In genomic region chr6:31385281-31386145, GRCm38 (mm10) we compare ENCODE assay signal across 22 mouse cellular contexts. TPM values are rescaled to one million over a fixed set of nuclear protein-coding genes. Genes with fewer than 3 reads are reported as not detected.
A peak's percentile ranks its signal among the peaks of the same experiment; 100 is the strongest.
DNase-seq lines count a peak whose midpoint lies in the region; ATAC-seq and TF ChIP-seq lines count a peak whose summit lies in the region.
"Had no signal": no experiment of that assay in that cellular context is flagged by ENCODE, and none has a peak within 500 bp of the region (broad histone marks: within the 10 kb centered on the region; RNA-seq: fewer than 3 reads in every experiment).

No protein-coding gene starts in this region.

- peak overlapping the region; percentile 74 for H3K27ac ChIP-seq in gastrocnemius, adult 2 months
- H3K27ac ChIP-seq in liver, adult 2 months (replicated peaks; ENCODE audit: insufficient read depth, low read depth, low read length), result peak overlapping the region; percentile 25
- no peak overlapping the region for H3K27ac ChIP-seq in liver, embryonic 11.5 days (ENCODE audit: low read depth, low read length)
- H3K27ac ChIP-seq in bone marrow macrophage, adult 2 months (ENCODE audit: insufficient read depth, low read depth, low read length), result peak overlapping the region; percentile 30; the same call in 1 of the 2 replicates
- H3K27ac ChIP-seq in hindbrain, embryonic 16.5 days (ENCODE audit: low read depth, low read length), result no peak overlapping the region
- H3K27ac ChIP-seq: forebrain, embryonic 10.5 days; limb, embryonic 13.5 days; liver, embryonic 14.5 days; midbrain, embryonic 12.5 days; neural tube, embryonic 12.5 days; stomach, embryonic 15.5 days had no signal

- no peak overlapping the region for H3K4me3 ChIP-seq in gastrocnemius, adult 2 months
- H3K4me3 ChIP-seq in liver, adult 2 months (ENCODE audit: insufficient read depth, low read depth, low read length), result no peak overlapping the region
- H3K4me3 ChIP-seq in liver, embryonic 11.5 days (ENCODE audit: low read depth, low read length), result no peak overlapping the region
- no peak overlapping the region for H3K4me3 ChIP-seq in bone marrow macrophage, adult 2 months (ENCODE audit: insufficient read depth, low read length)
- H3K4me3 ChIP-seq in myocyte, result no peak overlapping the region
- no peak overlapping the region for H3K4me3 ChIP-seq in hindbrain, embryonic 16.5 days (ENCODE audit: low read length)
- H3K4me3 ChIP-seq: forebrain, embryonic 10.5 days; limb, embryonic 13.5 days; midbrain, embryonic 12.5 days; neural tube, embryonic 12.5 days; stomach, embryonic 15.5 days had no signal

- no peak overlapping the region for H3ac ChIP-seq in myocyte (ENCODE audit: control insufficient read depth, insufficient read length)

- WGBS in liver, adult 2 months, result 46% methylated on average over 10 of the region's 10 CpGs
- 84% methylated on average over 10 of the region's 10 CpGs for WGBS in liver, embryonic 11.5 days
- 89% methylated on average over 10 of the region's 10 CpGs for WGBS in hindbrain, embryonic 16.5 days

- intact Hi-C loops in gastrocnemius, adult 2 months (cut with DNase I), result no loop called here

- DNase-seq in gastrocnemius, adult 2 months, result peak; percentile 29
- DNase-seq in gastrocnemius, postnatal 10 days, result no peak
- peak; percentile 82 for DNase-seq in liver, adult 2 months (ENCODE audit: extremely low read depth, low read depth, low spot score)
- DNase-seq in liver, embryonic 11.5 days (ENCODE audit: low spot score), result no peak
- DNase-seq in spleen, postnatal 4 days (ENCODE audit: low spot score in 2 of 2), result no peak
- DNase-seq: cerebellum, adult 9-11 months; forebrain, postnatal 0 days; kidney, adult 11 months; kidney, postnatal 4 days; layer of hippocampus, adult 9-11 months; lung, embryonic 14.5 days; right cerebral cortex, postnatal 14 days; thymus, postnatal 4 days had no signal

- no peaks in the 10 kb centered on the region for H3K79me2 ChIP-seq in liver, adult 2 months (ENCODE audit: control insufficient read depth, insufficient read depth, low read length)
- no peaks in the 10 kb centered on the region for H3K79me2 ChIP-seq in myocyte (ENCODE audit: control insufficient read depth, insufficient read depth)

- ATAC-seq in liver, embryonic 11.5 days (replicated peaks; ENCODE audit: low FRiP score), result no peak
- ATAC-seq in hindbrain, embryonic 16.5 days, result no peak
- ATAC-seq: forebrain, postnatal 0 days had no signal

- TF ChIP-seq CTCF in gastrocnemius, adult 2 months (IDR thresholded peaks at IDR 0.05), result no peak
- TF ChIP-seq CTCF in liver, adult 2 months (IDR thresholded peaks at IDR 0.05; ENCODE audit: low read depth, low read length), result no peak
- no peak for TF ChIP-seq CTCF in bone marrow macrophage, adult 2 months (IDR thresholded peaks at IDR 0.05; ENCODE audit: low read depth, low read length)

- no peak for TF ChIP-seq POLR2A in liver, adult 2 months (IDR thresholded peaks at IDR 0.05; ENCODE audit: extremely low read depth, insufficient read depth, low read length)
- no peak for TF ChIP-seq POLR2A in bone marrow macrophage, adult 2 months (IDR thresholded peaks at IDR 0.05; ENCODE audit: borderline replicate concordance, low read depth, low read length)
- no peak for TF ChIP-seq POLR2A in myocyte (IDR thresholded peaks at IDR 0.05; ENCODE audit: insufficient read length, low read depth)

- H3K4me2 ChIP-seq in liver, embryonic 11.5 days, result no peak overlapping the region
- H3K4me2 ChIP-seq in myocyte (ENCODE audit: low read depth), result peak overlapping the region; percentile 23
- no peak overlapping the region for H3K4me2 ChIP-seq in hindbrain, embryonic 16.5 days (ENCODE audit: low read length)
- H3K4me2 ChIP-seq: limb, embryonic 13.5 days; lung, embryonic 14.5 days; midbrain, embryonic 12.5 days; neural tube, embryonic 12.5 days; stomach, embryonic 15.5 days had no signal

- no peaks in the 10 kb centered on the region for H3K27me3 ChIP-seq in liver, adult 2 months (ENCODE audit: control insufficient read depth, insufficient read depth, low read length)
- H3K27me3 ChIP-seq in liver, embryonic 11.5 days (replicated peaks; ENCODE audit: control insufficient read depth, insufficient read depth, low read length), result no peaks in the 10 kb centered on the region
- H3K27me3 ChIP-seq in myocyte (ENCODE audit: control insufficient read depth, insufficient read depth, insufficient read length), result no peaks in the 10 kb centered on the region
- no peaks in the 10 kb centered on the region for H3K27me3 ChIP-seq in hindbrain, embryonic 16.5 days (replicated peaks; ENCODE audit: control insufficient read depth, insufficient read depth, low read length)
- H3K27me3 ChIP-seq: limb, embryonic 13.5 days; midbrain, embryonic 12.5 days; neural tube, embryonic 12.5 days; stomach, embryonic 15.5 days had no signal

- H3K9ac ChIP-seq in liver, adult 2 months (ENCODE audit: low read depth, low read length), result no peak overlapping the region; the same call in 1 of the 2 replicates
- H3K9ac ChIP-seq in liver, embryonic 11.5 days (ENCODE audit: low read depth, low read length), result no peak overlapping the region
- no peak overlapping the region for H3K9ac ChIP-seq in hindbrain, embryonic 16.5 days (ENCODE audit: low read depth, low read length)
- H3K9ac ChIP-seq: forebrain, postnatal 0 days; limb, embryonic 13.5 days; liver, embryonic 14.5 days; lung, embryonic 14.5 days; midbrain, embryonic 12.5 days; neural tube, embryonic 12.5 days; stomach, embryonic 15.5 days had no signal

- H3K36me3 ChIP-seq in liver, adult 2 months (ENCODE audit: control insufficient read depth, insufficient read depth, low read length), result no peaks in the 10 kb centered on the region
- 0 out of 2 replicates have a peak, but pooled peaks cover 2% of the 10 kb centered on the region for H3K36me3 ChIP-seq in liver, embryonic 11.5 days (ENCODE audit: control insufficient read depth, insufficient read depth, low read length)
- no peaks in the 10 kb centered on the region for H3K36me3 ChIP-seq in myocyte (ENCODE audit: control insufficient read depth, insufficient read depth)
- no peaks in the 10 kb centered on the region for H3K36me3 ChIP-seq in hindbrain, embryonic 16.5 days (ENCODE audit: control insufficient read depth, insufficient read depth, low read length)
- H3K36me3 ChIP-seq: forebrain, embryonic 10.5 days; limb, embryonic 13.5 days; midbrain, embryonic 12.5 days; neural tube, embryonic 12.5 days; stomach, embryonic 15.5 days had no signal

- no peaks in the 10 kb centered on the region for H3K9me3 ChIP-seq in liver, embryonic 11.5 days (ENCODE audit: control insufficient read depth, low read length)
- H3K9me3 ChIP-seq in hindbrain, embryonic 16.5 days (ENCODE audit: control insufficient read depth, low read length), result no peaks in the 10 kb centered on the region
- H3K9me3 ChIP-seq: forebrain, embryonic 10.5 days; limb, embryonic 13.5 days; midbrain, embryonic 12.5 days; neural tube, embryonic 12.5 days; stomach, embryonic 15.5 days had no signal

- H3K4me1 ChIP-seq in liver, adult 2 months (ENCODE audit: control insufficient read depth, insufficient read depth, low read length), result peaks cover 15% of the 10 kb centered on the region
- H3K4me1 ChIP-seq in liver, embryonic 11.5 days (replicated peaks; ENCODE audit: control insufficient read depth, insufficient read depth, low read length), result no peaks in the 10 kb centered on the region
- peaks cover 12% of the 10 kb centered on the region for H3K4me1 ChIP-seq in bone marrow macrophage, adult 2 months (ENCODE audit: control insufficient read depth, insufficient read depth, low read length)
- H3K4me1 ChIP-seq in hindbrain, embryonic 16.5 days (ENCODE audit: control insufficient read depth, insufficient read depth, low read depth, low read length), result no peaks in the 10 kb centered on the region
- H3K4me1 ChIP-seq: limb, embryonic 13.5 days; neural tube, embryonic 12.5 days; stomach, embryonic 15.5 days had no signal

TF ChIP-seq in myocyte, 11 proteins besides CTCF, POLR2A, EP300 and RAD21:
- TF ChIP-seq CEBPB (IDR thresholded peaks at IDR 0.05; ENCODE audit: insufficient read depth, poor library complexity, severe bottlenecking), result no peak
- TF ChIP-seq TCF3 (IDR thresholded peaks at IDR 0.05; ENCODE audit: insufficient read length, low read depth), result no peak
- TF ChIP-seq REST (IDR thresholded peaks at IDR 0.05; ENCODE audit: insufficient read depth, insufficient read length), result no peak
- no peak for TF ChIP-seq MAX (IDR thresholded peaks at IDR 0.05; ENCODE audit: low read depth)
- no peak for TF ChIP-seq MYOG (IDR thresholded peaks at IDR 0.05; ENCODE audit: control insufficient read depth in 1 of 3, insufficient read depth in 1 of 3, insufficient read length in 2 of 3, low read depth in 2 of 3)
- TF ChIP-seq POLR2AphosphoS2 (IDR thresholded peaks at IDR 0.05; ENCODE audit: insufficient read length, low read depth), result no peak
- no peak for TF ChIP-seq MYOD1 (IDR thresholded peaks at IDR 0.05; ENCODE audit: control insufficient read depth in 1 of 3, insufficient read length in 2 of 3, low read depth in 2 of 3)
- no peak for TF ChIP-seq E2F4 (IDR thresholded peaks at IDR 0.05; ENCODE audit: insufficient read depth)
- TF ChIP-seq TCF12 (IDR thresholded peaks at IDR 0.05; ENCODE audit: insufficient read depth, poor library complexity, severe bottlenecking), result no peak
- no peak for TF ChIP-seq SRF (IDR thresholded peaks at IDR 0.05; ENCODE audit: control insufficient read depth, insufficient read length, low read depth)
- no peak for TF ChIP-seq USF1 (IDR thresholded peaks at IDR 0.05; ENCODE audit: low read depth)
TF ChIP-seq in myocyte: peak in this region for 0.

RNA-seq across cellular contexts. Expression of gene Mkln1, which starts 13.0 kb away (rescaled TPM):
- 100 to 1,000 TPM; 151 to 170 TPM for total RNA-seq in gastrocnemius, adult 2 months (2021)
- total RNA-seq in gastrocnemius, postnatal 10 days (2021), result 100 to 1,000 TPM; 104 to 118 TPM
- total RNA-seq in liver, adult 2 months (2014; rRNA removed), result 120 and 122 TPM in 2 replicates
- 57.7 and 67.0 TPM in 2 replicates for polyA plus RNA-seq in liver, adult 2 months (2012; rRNA removed)
- 196 and 222 TPM in 2 replicates for polyA plus RNA-seq in liver, embryonic 11.5 days (2014; fragmentation: Nextera tagmentation; extraction: Ambion mirVana)
- 101 and 110 TPM in 2 replicates for polyA plus RNA-seq in bone marrow macrophage, adult 2 months (2012; ENCODE audit: insufficient read depth, insufficient read length, missing spikeins)
- 67.4 TPM for polyA plus RNA-seq in myocyte (2012; fragmentation: generic; extraction: Trizol)
- polyA plus RNA-seq in hindbrain, embryonic 16.5 days (2015; fragmentation: Nextera tagmentation; extraction: Ambion mirVana), result 119 and 123 TPM in 2 replicates

Comparison
In these comparisons a context has a peak if more than half of its experiments do, and no peak if none do; other contexts are left out.
1. DNase-seq: peak in gastrocnemius, adult 2 months (single experiment) and liver, adult 2 months (single experiment); none in gastrocnemius, postnatal 10 days (single experiment), liver, embryonic 11.5 days (single experiment) and spleen, postnatal 4 days (0 of 2).
2. H3K27ac ChIP-seq: peak in gastrocnemius, adult 2 months (single experiment), liver, adult 2 months (single experiment) and bone marrow macrophage, adult 2 months (single experiment); none in liver, embryonic 11.5 days (single experiment) and hindbrain, embryonic 16.5 days (single experiment).